Mouse (Mus musculus) lung, adult 18-20 months (tissue): Measurements from ENCODE around the gene Mpv17l2.
A peak's percentile ranks its signal among the peaks of the same experiment; 100 is the strongest.

Experiments used
- DNase-seq, 2 experiments: peaks; one replicate each; pipeline ENCODE4 v3.0.0; 2022; ENCODE audit warnings: mixed read lengths in 2 of 2

The Mpv17l2 gene

DNA sequence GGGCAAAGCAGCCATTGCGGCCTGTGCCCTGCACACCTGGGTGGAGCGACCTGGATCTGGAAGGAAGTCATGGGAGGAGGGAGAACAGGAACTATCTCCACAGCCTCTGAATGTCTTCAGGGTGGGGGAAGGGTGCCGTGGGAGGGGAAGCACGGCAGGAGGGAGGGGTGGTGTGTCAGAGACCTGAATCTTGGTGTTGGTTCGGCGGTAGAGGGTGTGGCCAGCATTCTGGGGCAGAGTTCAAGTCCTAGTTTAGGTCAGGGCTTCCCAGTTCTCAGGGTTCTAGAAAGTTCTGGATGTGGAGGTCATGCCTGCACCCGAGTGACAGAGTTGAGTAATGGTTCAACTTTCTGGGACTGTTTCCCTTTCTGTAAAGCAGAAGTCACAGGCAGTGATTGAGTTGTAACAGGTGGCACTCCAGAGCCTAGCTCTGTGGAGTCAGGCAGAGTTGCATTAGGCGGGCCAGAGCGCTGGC lies 40.9 kb downstream of the Mpv17l2 start:
- peak; percentile 67 to 68 for DNase-seq

GRCm38 (mm10) chr8:70718297-70718696 lies 42.4 kb downstream of the Mpv17l2 start, which contains the start of gene Gm3336:
TSS of gene Gm3336 (plus strand) at chr8:70718543.
- peak; percentile 68 to 75 for DNase-seq

GRCm38 (mm10) chr8:70716521-70717400 lies 44.0 kb downstream of the Mpv17l2 start:
- DNase-seq = no peak

- no peak for DNase-seq
These were observed 45.7 kb downstream of the Mpv17l2 start for GRCm38 (mm10) chr8:70715086-70715485.

- no peak for DNase-seq
These were observed 46.8 kb downstream of the Mpv17l2 start for GRCm38 (mm10) chr8:70713991-70714390.

DNA sequence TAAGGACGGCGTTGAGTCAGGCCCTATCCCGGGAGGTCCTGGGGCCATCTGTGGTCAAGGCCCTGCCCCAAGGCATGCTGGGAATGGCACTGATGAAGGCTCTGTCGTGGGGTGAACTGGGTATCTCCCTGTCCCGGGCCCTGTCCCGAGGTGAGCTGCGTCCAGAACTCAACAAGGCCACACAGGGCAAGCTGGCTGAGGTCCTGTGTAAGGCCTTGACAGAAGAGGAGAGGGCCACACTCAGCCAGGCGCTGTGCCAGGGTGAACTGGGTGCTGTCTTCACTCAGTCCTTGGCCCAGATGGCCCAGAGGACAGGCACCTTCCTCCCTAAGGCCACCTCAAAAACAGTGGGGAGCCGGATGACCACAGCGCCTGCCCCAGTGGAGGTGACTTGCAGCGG lies 49.7 kb downstream of the Mpv17l2 start:
- DNase-seq = no peak

GRCm38 (mm10) chr8:70710296-70710695 lies 50.5 kb downstream of the Mpv17l2 start:
- no peak for DNase-seq

DNA sequence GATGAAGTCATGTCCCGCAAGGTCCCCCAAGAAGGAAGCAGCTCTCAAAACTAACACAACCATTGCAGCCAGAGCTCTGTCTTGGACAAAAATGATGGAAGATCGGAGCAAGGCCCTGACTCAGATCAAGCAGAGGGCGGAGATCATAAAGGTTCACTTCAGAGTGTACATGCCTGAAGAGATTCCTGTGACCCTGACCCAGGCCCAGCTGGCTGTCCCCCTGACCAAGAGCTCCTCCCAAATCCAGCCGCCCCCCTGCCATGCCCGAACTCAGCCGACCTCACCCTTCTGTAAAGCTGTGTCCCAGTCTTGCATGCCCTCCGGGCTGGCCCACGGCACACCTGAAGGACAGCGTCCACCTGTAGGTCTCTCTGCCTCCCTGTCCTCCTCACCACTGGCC lies 51.0 kb downstream of the Mpv17l2 start:
- DNase-seq = no peak
